Mouse (Mus musculus) frontal cortex, adult 2 months (tissue): Measurements from ENCODE around the gene Rpl10a. TPM values are rescaled to one million over a fixed set of nuclear protein-coding genes. Genes with fewer than 3 reads are reported as not detected.
"Not testable (repeated sequence)": the region's sequence is repeated elsewhere in the genome, so short reads cannot be mapped to it uniquely, and the experiment has no call there.

ENCODE experiments used
- DNase-seq, 2 experiments: peaks; one replicate each; pipeline ENCODE4 v3.0.0; 2022; ENCODE audit warnings: low spot score in 1 of 2; ENCODE audit errors: extremely low spot score in 1 of 2
- polyA plus RNA-seq: library from polyadenylated mRNA; depleted of rRNA; stranded (reverse); fragments of >200 nt; gene quantifications from 2 replicates; pipeline ENCODE4 v1.2.3, GENCODE M21; 2012

The Rpl10a gene
- polyA plus RNA-seq, 1 experiment: 771 TPM

GRCm38 (mm10) chr17:28330232-28330546, 1.9 kb downstream of the Rpl10a start:
- no peak for DNase-seq

- DNase-seq: not testable (repeated sequence)
Observed at GRCm38 (mm10) chr17:28330590-28330989, 2.3 kb downstream of the Rpl10a start.

- DNase-seq: no peak
Observed at GRCm38 (mm10) chr17:28331241-28332112, 3.2 kb downstream of the Rpl10a start.

GRCm38 (mm10) chr17:28332113-28332914, 4.0 kb downstream of the Rpl10a start:
- no peak for DNase-seq

- DNase-seq: no peak
Observed at GRCm38 (mm10) chr17:28332915-28333546, 4.8 kb downstream of the Rpl10a start.

GRCm38 (mm10) chr17:28335267-28335666, 7.0 kb downstream of the Rpl10a start:
- DNase-seq: no peak

- no peak for DNase-seq
Observed at GRCm38 (mm10) chr17:28337547-28337946, 9.3 kb downstream of the Rpl10a start.

GRCm38 (mm10) chr17:28340578-28340977, 12.3 kb downstream of the Rpl10a start:
- no peak for DNase-seq

GRCm38 (mm10) chr17:28341091-28341490, 12.8 kb downstream of the Rpl10a start:
- DNase-seq: peak in 1 of 2 experiments; percentile 46

GRCm38 (mm10) chr17:28344050-28344607, 15.9 kb downstream of the Rpl10a start:
- no peak for DNase-seq

GRCm38 (mm10) chr17:28344670-28345069, 16.4 kb downstream of the Rpl10a start:
- no peak for DNase-seq

- DNase-seq: no peak
Observed at GRCm38 (mm10) chr17:28345271-28345721, 17.0 kb downstream of the Rpl10a start.

GRCm38 (mm10) chr17:28345882-28346281, 17.6 kb downstream of the Rpl10a start:
- no peak for DNase-seq

GRCm38 (mm10) chr17:28347327-28347726, 19.1 kb downstream of the Rpl10a start:
- no peak for DNase-seq

GRCm38 (mm10) chr17:28348211-28348610, 19.9 kb downstream of the Rpl10a start:
- DNase-seq: no peak

- no peak for DNase-seq
Observed at GRCm38 (mm10) chr17:28349264-28349880, 21.1 kb downstream of the Rpl10a start.

GRCm38 (mm10) chr17:28349901-28350465, 21.7 kb downstream of the Rpl10a start:
- no peak for DNase-seq

GRCm38 (mm10) chr17:28350466-28351352, 22.4 kb downstream of the Rpl10a start, which contains the start of gene Tead3:
Gene Tead3, minus strand, starts transcription at chr17:28350817.
- no peak for DNase-seq

GRCm38 (mm10) chr17:28351353-28351890, 23.2 kb downstream of the Rpl10a start:
- DNase-seq: no peak
